Mouse (Mus musculus) liver, embryonic 14.5 days (tissue): ENCODE results near the gene Entpd6. TPM values are rescaled to one million over a fixed set of nuclear protein-coding genes. Genes with fewer than 3 reads are reported as not detected.
A peak's percentile ranks its signal among the peaks of the same experiment; 100 is the strongest.

Source experiments
- ATAC-seq: fragments of 200-750 bp; cut with Nextera tagmentation; 2 replicates; pipeline ENCODE4 v1.8.0; 2017; ENCODE audit warnings: moderate number of reproducible peaks, mild to moderate bottlenecking, moderate library complexity; ENCODE audit not compliant: insufficient read depth
- DNase-seq, 3 experiments: peaks; one replicate each; pipeline ENCODE4 v3.0.0-alpha.2; 2012 to 2013; ENCODE audit warnings: low read depth in 3 of 3, low spot score in 3 of 3
- H3K27ac ChIP-seq: fragments of 300-500 bp; sonication (generic); 2 replicates; pipeline ENCODE4 v1.5.1; 2014; ENCODE audit warnings: moderate library complexity, mild to moderate bottlenecking, control low read depth, inconsistent platforms
- H3K27me3 ChIP-seq: fragments of 300-500 bp; sonication (generic); 2 replicates; pipeline ENCODE4 v1.6.1; 2014; ENCODE audit warnings: mild to moderate bottlenecking, low read length, moderate library complexity; ENCODE audit not compliant: control insufficient read depth, insufficient read depth
- H3K36me3 ChIP-seq: fragments of 300-500 bp; sonication (generic); replicated peaks from 2 replicates; pipeline ENCODE4 v1.6.1; 2014; ENCODE audit warnings: low read depth; ENCODE audit not compliant: control insufficient read depth, insufficient read depth
- H3K4me1 ChIP-seq, 2 experiments: fragments of 200-500 bp in 1 of 2; fragments of 300-500 bp in 1 of 2; sonication (generic) in 1 of 2; replicated peaks; 2 replicates each; pipeline ENCODE4 v1.6.1; 2012 to 2014; ENCODE audit warnings: antibody characterized with exemption in 1 of 2, inconsistent platforms in 1 of 2, low read length in 1 of 2; ENCODE audit not compliant: control insufficient read depth in 2 of 2, insufficient read depth in 2 of 2
- H3K4me2 ChIP-seq: fragments of 300-500 bp; sonication (generic); 2 replicates; pipeline ENCODE4 v1.6.1; 2014; ENCODE audit warnings: low read depth, mild to moderate bottlenecking, control low read depth, moderate library complexity
- H3K4me3 ChIP-seq, 2 experiments: fragments of 200-500 bp in 1 of 2; fragments of 300-500 bp in 1 of 2; sonication (generic) in 1 of 2; 2 replicates each; pipeline ENCODE4 v1.5.1; 2012 to 2014; ENCODE audit warnings: low read depth in 2 of 2, low read length in 2 of 2, mild to moderate bottlenecking in 2 of 2, control low read depth in 1 of 2, inconsistent platforms in 1 of 2, moderate library complexity in 1 of 2; ENCODE audit not compliant: insufficient read depth in 1 of 2
- H3K9ac ChIP-seq: fragments of 300-500 bp; sonication (generic); replicated peaks from 2 replicates; pipeline ENCODE4 v1.6.1; 2014; ENCODE audit warnings: mild to moderate bottlenecking, control low read depth, moderate library complexity
- H3K9me3 ChIP-seq: fragments of 300-500 bp; sonication (generic); 2 replicates; pipeline ENCODE4 v1.6.1; 2016; ENCODE audit warnings: low read length, mixed read lengths; ENCODE audit not compliant: control insufficient read depth
- CTCF ChIP-seq: IDR thresholded peaks from 2 replicates; pipeline ENCODE4 v1.5.1; 2016; ENCODE audit warnings: antibody characterized with exemption, low read depth, control low read depth
- EP300 ChIP-seq: IDR thresholded peaks from 2 replicates; pipeline ENCODE4 v1.6.1; 2016; ENCODE audit warnings: antibody characterized with exemption, low read depth
- WGBS: fragments of 180-500 bp; shearing (Covaris S2); extraction: QIAGEN DNeasy Blood & Tissue Kit; methylation state at CpG from one replicate; pipeline ENCODE4 v1.1.7; 2014; ENCODE audit not compliant: insufficient replicate concordance; 5-methylcytosine and 5-hydroxymethylcytosine counted together
- polyA plus RNA-seq, 2 experiments: library from polyadenylated mRNA; depleted of rRNA in 1 of 2; stranded (reverse) in 1 of 2; unstranded in 1 of 2; fragments of >200 nt; fragmentation: Nextera tagmentation in 1 of 2; extraction: Ambion mirVana in 1 of 2; gene quantifications; 2 replicates each; pipeline versions ENCODE4 v1.2.1 to v1.2.3; 2012 to 2014

The Entpd6 gene
- polyA plus RNA-seq, 2 experiments: 7.1 to 8.2 TPM

GRCm38 (mm10) chr2:150803035-150803434 lies 54.2 kb downstream of the Entpd6 start:
- ATAC-seq: no peak
- DNase-seq: no peak

DNA sequence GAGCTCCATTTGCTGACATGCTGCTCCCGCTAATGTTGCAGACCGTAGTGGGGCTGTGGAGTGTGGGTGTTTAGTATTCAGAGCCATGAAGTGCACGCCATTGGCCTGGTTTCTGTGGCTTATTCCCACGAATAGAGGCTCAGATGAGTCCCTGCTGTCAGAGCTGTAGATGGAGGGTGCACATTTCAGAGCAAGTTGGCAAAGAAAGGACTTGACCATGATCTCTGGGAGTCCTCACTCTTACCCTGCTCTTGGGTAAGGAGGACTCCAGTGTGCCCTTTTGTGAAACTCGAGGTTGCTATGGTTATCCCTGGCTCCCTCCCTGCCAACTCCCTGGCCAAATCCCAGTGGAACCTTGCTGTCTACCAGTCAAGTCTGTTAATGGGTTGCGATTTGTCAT lies 59.5 kb downstream of the Entpd6 start:
- Histone ChIP-seq H3K36me3 (no peaks in the 10 kb centered on the region; the same call in 1 of the 2 replicates), H3K4me1 (no peaks in the 10 kb centered on the region)

More at GRCm38 (mm10) chr2:150803035-150803434, 54.2 kb downstream of the Entpd6 start:
- Histone ChIP-seq H3K27ac (no peak overlapping the region), H3K9ac (no peak overlapping the region), H3K4me2 (no peak overlapping the region), H3K27me3 (no peaks in the 10 kb centered on the region), H3K9me3 (no peaks in the 10 kb centered on the region), H3K36me3 (no peaks in the 10 kb centered on the region), H3K4me1 (no peaks in the 10 kb centered on the region), H3K4me3 (no peak overlapping the region)
- WGBS: 65% methylated on average over 1 of the region's 1 CpGs
- TF ChIP-seq CTCF (peak; percentile 38; the same call in 1 of the 2 replicates), EP300 (no peak)

GRCm38 (mm10) chr2:150808812-150809211 lies 60.0 kb downstream of the Entpd6 start:
- H3K9ac ChIP-seq: no peak overlapping the region
- H3K9me3 ChIP-seq: no peaks in the 10 kb centered on the region
- TF ChIP-seq CTCF: no peak
- no peak for TF ChIP-seq EP300
- 76% methylated on average over 6 of the region's 6 CpGs for WGBS
- DNase-seq (no peak), ATAC-seq (no peak)
- no peak overlapping the region for H3K4me2 ChIP-seq
- H3K4me1 ChIP-seq: no peaks in the 10 kb centered on the region
- H3K27me3 ChIP-seq: no peaks in the 10 kb centered on the region
- no peaks in the 10 kb centered on the region; the same call in 1 of the 2 replicates for H3K36me3 ChIP-seq
- no peak overlapping the region for H3K27ac ChIP-seq
- no peak overlapping the region for H3K4me3 ChIP-seq

More for the DNA sequence above, 59.5 kb downstream of the Entpd6 start:
- DNase-seq (no peak), ATAC-seq (no peak)
- Histone ChIP-seq H3K27me3 (no peaks in the 10 kb centered on the region), H3K4me3 (no peak overlapping the region), H3K9me3 (no peaks in the 10 kb centered on the region), H3K9ac (no peak overlapping the region), H3K4me2 (no peak overlapping the region), H3K27ac (no peak overlapping the region)
- TF ChIP-seq EP300: no peak
- WGBS: 72% methylated on average over 6 of the region's 6 CpGs

- WGBS: 37% methylated on average over 5 of the region's 5 CpGs
- Histone ChIP-seq H3K27me3 (no peaks in the 10 kb centered on the region), H3K4me2 (no peak overlapping the region), H3K4me3 (no peak overlapping the region), H3K4me1 (no peaks in the 10 kb centered on the region), H3K36me3 (no peaks in the 10 kb centered on the region; the same call in 1 of the 2 replicates), H3K27ac (no peak overlapping the region), H3K9ac (no peak overlapping the region), H3K9me3 (no peaks in the 10 kb centered on the region)
- TF ChIP-seq EP300 (peak; percentile 48), CTCF (no peak)
- ATAC-seq (peak; percentile 52; the same call in 1 of the 2 replicates), DNase-seq (peak; percentile 7 to 29 (median 22))
Measured at GRCm38 (mm10) chr2:150810603-150811002, 61.8 kb downstream of the Entpd6 start.

DNA sequence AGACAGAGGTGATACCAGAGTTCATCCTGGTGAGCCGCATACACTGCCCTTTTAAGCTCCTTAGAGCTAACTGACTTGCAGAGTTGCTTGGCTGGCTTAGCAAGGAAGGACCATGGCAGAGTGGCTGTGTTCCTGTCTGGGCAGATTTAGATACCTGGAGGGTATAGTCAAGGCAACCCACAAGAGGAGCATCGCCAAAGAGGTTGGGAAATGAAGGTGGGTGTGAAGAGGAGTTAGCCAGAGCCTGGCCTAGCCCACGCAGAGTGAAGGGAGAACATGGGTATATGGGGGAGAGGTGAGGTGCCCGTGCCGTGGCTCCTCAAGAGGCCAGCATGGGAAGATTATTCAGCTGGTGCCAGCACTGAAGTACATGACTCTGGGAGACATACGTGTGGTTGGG lies 64.0 kb downstream of the Entpd6 start:
- no peak for ATAC-seq
- no peaks in the 10 kb centered on the region; the same call in 1 of the 2 replicates for H3K36me3 ChIP-seq
- no peak overlapping the region for H3K4me2 ChIP-seq
- H3K27ac ChIP-seq: no peak overlapping the region
- no peaks in the 10 kb centered on the region for H3K27me3 ChIP-seq
- DNase-seq: no peak
- H3K4me3 ChIP-seq: no peak overlapping the region
- no peak overlapping the region for H3K9ac ChIP-seq
- TF ChIP-seq CTCF (no peak), EP300 (no peak)
- H3K4me1 ChIP-seq: no peaks in the 10 kb centered on the region
- 70% methylated on average over 6 of the region's 6 CpGs for WGBS
- H3K9me3 ChIP-seq: no peaks in the 10 kb centered on the region
